ENCODE assay signal across 15 mouse cellular contexts in the genomic region with DNA sequence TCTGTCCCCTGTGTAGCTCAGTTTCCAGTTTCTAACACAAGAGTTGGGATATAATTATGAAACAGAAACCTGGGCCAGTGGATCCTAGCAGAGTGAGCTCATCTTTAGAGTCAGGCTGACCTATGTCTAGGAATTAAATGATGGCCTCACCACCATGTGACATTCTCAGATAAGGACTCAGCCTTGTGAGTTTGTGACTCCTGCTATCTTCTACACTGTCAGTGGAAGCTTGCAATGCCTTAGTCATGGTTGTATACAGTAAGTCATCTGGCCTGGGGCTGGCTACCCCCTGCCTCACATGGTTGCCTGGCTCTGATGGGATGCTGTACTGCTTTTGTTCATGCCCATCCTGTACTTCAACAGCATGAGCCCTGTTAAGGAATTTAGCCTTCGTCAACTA.
"Had no signal": no experiment of that assay in that cellular context is flagged by ENCODE, and none has a peak within 500 bp of the region (broad histone marks: within the 10 kb centered on the region; RNA-seq: fewer than 3 reads in every experiment).

No protein-coding gene starts in this region.

- H3K4me2 ChIP-seq: limb, embryonic 15.5 days; lung, embryonic 14.5 days; neural tube, embryonic 15.5 days had no signal

- H3K4me1 ChIP-seq: limb, embryonic 15.5 days; midbrain, embryonic 10.5 days; neural tube, embryonic 15.5 days had no signal

- H3K27ac ChIP-seq: limb, embryonic 15.5 days; midbrain, embryonic 10.5 days; neural tube, embryonic 15.5 days had no signal

- H3K27me3 ChIP-seq: limb, embryonic 15.5 days; neural tube, embryonic 15.5 days had no signal

- H3K4me3 ChIP-seq: limb, embryonic 15.5 days; midbrain, embryonic 10.5 days; myocyte; neural tube, embryonic 15.5 days had no signal

- ATAC-seq: inflammation-experienced regulatory T-cells, adult 6 months had no signal

- H3K36me3 ChIP-seq: limb, embryonic 15.5 days; midbrain, embryonic 10.5 days; neural tube, embryonic 15.5 days had no signal

- H3K9ac ChIP-seq: limb, embryonic 15.5 days; lung, embryonic 14.5 days; neural tube, embryonic 15.5 days had no signal

- H3K9me3 ChIP-seq: limb, embryonic 15.5 days; midbrain, embryonic 10.5 days; neural tube, embryonic 15.5 days had no signal

- DNase-seq: kidney, adult 18-20 months; kidney, postnatal 10 days; kidney, postnatal 4 days; lung, embryonic 14.5 days; lung, postnatal 10 days; lung, postnatal 4 days; midbrain, embryonic 14.5 days; right cerebral cortex, adult 18-20 months; right cerebral cortex, postnatal 25 days; thymus, postnatal 4 days had no signal
